Mouse (Mus musculus): ENCODE results near the gene Spice1. TPM values are rescaled to one million over a fixed set of nuclear protein-coding genes. Genes with fewer than 3 reads are reported as not detected.

The Spice1 gene
- polyA plus RNA-seq, 1 experiment: 5.4 TPM

DNA sequence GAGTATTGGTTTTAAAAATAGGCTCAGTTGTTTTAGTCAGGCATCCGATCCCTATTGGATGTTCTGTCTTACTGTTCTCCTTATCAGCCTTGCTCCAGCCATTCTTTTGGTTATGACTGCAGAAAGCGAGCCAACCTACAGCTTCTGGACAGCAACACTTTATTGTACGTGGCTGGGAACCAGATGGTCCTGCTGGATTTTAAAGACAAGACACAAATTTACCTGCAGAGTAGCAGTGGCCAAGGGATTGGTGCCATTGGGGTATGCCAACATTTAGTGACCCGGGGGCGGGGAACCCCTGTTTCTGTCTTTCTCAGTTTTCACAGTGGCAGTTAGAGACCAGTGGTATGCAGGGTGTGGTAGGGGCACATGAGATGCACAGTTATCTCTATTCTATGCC is 60.3 kb downstream of the Spice1 start:
- no peak overlapping the region for H3K27ac ChIP-seq (replicated peaks; ENCODE audit: low read depth, low read length)
- no peaks in the 10 kb centered on the region for H3K4me1 ChIP-seq (ENCODE audit: control insufficient read depth, insufficient read depth, insufficient read length, low read length)
- no peak overlapping the region for H3K4me3 ChIP-seq (ENCODE audit: insufficient read depth, low read depth, low read length)

DNA sequence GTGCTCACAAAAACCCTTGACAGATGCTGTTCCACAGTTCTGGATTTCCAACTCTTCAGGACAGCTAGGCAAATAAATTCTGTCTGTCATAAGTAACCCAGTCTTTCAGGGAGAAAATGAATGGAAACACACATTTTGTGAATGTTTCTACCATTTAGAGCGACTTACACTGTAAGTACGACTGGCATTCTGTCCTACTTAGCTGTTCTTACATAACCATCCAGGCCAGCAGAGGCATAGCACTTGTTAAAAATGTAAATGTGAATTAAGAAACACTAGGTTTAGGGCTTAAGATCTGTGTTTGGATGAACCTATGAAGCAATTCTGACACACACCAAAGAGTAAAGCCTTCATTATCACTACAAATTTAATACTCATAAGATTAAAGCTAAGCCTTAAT is 61.4 kb downstream of the Spice1 start:
- no peak overlapping the region for H3K4me3 ChIP-seq (ENCODE audit: insufficient read depth, low read depth, low read length)
- H3K27ac ChIP-seq (replicated peaks; ENCODE audit: low read depth, low read length): no peak overlapping the region
- H3K4me1 ChIP-seq (ENCODE audit: control insufficient read depth, insufficient read depth, insufficient read length, low read length): no peaks in the 10 kb centered on the region

DNA sequence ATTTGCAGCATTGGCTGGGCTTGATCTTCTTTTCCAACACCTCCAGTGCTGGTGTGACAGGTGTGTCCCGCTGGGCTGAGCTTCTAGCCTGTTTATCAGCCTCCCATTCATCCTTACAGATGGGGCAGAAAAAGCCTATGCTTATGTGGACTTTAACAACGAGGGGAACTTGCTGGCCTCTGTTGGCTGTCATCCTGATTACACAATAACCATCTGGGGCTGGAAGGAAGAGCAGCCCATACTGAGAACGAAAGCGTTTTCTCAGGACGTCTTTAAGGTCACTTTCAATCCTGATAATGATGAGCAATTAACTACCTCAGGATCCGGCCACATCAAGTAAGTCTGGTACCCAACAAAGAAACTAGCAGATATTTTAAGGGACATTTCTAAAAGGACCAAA is 63.3 kb downstream of the Spice1 start:
- Histone ChIP-seq H3K4me1 (ENCODE audit: control insufficient read depth, insufficient read depth, insufficient read length, low read length) (no peaks in the 10 kb centered on the region), H3K4me3 (ENCODE audit: insufficient read depth, low read depth, low read length) (no peak overlapping the region), H3K27ac (replicated peaks; ENCODE audit: low read depth, low read length) (no peak overlapping the region)

DNA sequence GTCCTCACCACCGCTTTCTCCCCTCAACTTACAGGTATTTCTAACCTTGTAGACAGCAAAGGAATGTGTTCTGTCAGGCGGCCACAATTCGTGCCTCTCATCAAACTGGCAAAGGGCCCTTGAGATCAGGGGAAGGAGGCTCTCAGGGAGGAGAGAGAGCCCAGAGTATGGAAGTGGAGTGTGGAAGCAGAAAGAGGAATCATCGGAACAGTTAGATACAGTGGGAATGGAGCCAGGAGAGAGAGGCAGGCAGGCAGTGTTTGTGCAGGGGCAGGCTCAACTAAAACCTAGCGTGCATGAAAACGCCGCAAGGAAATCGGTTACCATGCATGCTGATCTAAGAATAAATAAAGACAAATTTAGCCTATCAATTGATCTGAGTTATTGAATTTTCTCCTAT is 70.7 kb downstream of the Spice1 start:
- Histone ChIP-seq H3K27ac (replicated peaks; ENCODE audit: low read depth, low read length) (no peak overlapping the region), H3K4me1 (ENCODE audit: control insufficient read depth, insufficient read depth, insufficient read length, low read length) (no peaks in the 10 kb centered on the region), H3K4me3 (ENCODE audit: insufficient read depth, low read depth, low read length) (no peak overlapping the region)

GRCm38 (mm10) chr16:44421735-44422134 is 74.8 kb downstream of the Spice1 start:
- H3K27ac ChIP-seq (replicated peaks; ENCODE audit: low read depth, low read length): no peak overlapping the region
- no peaks in the 10 kb centered on the region for H3K4me1 ChIP-seq (ENCODE audit: control insufficient read depth, insufficient read depth, insufficient read length, low read length)

DNA sequence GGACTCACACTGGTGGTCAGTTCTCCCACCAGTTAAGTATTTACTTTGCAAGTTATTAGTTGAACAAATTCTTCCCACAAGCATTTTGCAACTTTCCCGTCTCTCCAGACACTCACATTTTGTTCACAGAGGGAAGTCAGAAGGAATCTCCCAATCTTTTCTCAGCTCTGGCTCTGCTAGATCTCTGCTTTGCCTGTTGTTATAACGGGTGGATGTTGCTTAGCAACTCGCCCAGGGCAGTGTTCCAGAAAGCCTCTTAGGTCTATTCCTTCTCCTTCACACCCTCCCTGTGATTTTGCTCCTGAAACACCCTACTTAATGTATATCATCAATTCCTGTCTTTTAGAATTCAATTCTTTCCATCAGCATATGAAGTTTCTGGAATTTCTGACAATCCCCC is 76.6 kb downstream of the Spice1 start:
- H3K4me1 ChIP-seq (ENCODE audit: control insufficient read depth, insufficient read depth, insufficient read length, low read length): no peaks in the 10 kb centered on the region
- H3K4me3 ChIP-seq (ENCODE audit: insufficient read depth, low read depth, low read length): no peak overlapping the region
- no peak overlapping the region for H3K27ac ChIP-seq (replicated peaks; ENCODE audit: low read depth, low read length)

More at GRCm38 (mm10) chr16:44421735-44422134, 74.8 kb downstream of the Spice1 start:
- no peak overlapping the region for H3K4me3 ChIP-seq (ENCODE audit: insufficient read depth, low read depth, low read length)

- no peak overlapping the region for H3K27ac ChIP-seq (replicated peaks; ENCODE audit: low read depth, low read length)
- H3K4me3 ChIP-seq (ENCODE audit: insufficient read depth, low read depth, low read length): no peak overlapping the region
- H3K4me1 ChIP-seq (ENCODE audit: control insufficient read depth, insufficient read depth, insufficient read length, low read length): no peaks in the 10 kb centered on the region
Observed at GRCm38 (mm10) chr16:44428456-44428855, 81.5 kb downstream of the Spice1 start.

DNA sequence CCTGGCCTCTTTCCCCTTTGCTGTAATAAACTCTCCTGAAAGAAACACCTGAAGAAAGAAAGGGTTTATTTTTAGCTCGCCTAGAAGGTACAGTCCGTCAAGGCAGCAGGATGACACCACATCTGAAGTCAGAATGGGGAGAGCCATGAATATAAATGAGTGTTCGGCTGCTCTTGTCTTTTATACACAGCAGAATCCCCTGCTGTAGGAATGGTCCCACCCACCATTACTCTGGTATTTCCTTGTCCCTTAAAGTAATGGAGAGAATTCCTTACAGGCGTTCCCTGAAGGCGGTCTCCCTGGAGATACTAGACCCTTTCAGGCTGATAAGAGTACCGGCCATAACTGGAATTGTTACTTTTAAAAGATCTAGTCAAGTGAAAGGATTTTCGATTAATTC is 83.1 kb downstream of the Spice1 start:
- H3K27ac ChIP-seq (replicated peaks; ENCODE audit: low read depth, low read length): no peak overlapping the region
- no peaks in the 10 kb centered on the region for H3K4me1 ChIP-seq (ENCODE audit: control insufficient read depth, insufficient read depth, insufficient read length, low read length)
- no peak overlapping the region for H3K4me3 ChIP-seq (ENCODE audit: insufficient read depth, low read depth, low read length)

DNA sequence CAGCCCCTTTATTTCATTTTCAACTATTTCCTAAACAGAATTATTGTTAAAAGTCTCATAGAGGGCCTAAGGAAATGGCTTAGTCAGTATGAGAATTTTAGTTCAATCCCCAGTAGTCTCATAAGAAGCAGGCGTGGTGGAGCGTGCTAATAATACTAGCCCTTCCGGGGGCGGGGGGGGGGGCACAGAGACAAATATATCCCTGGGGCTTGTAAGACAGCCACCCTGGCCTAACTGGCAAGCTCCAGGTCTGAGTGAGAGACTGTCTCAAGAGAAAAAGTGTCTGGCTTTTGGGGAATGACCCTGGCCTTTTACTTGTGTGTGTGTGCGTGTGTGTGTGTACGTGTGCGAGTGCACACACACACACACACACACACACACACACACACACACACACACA is 88.0 kb downstream of the Spice1 start:
- Histone ChIP-seq H3K27ac (replicated peaks; ENCODE audit: low read depth, low read length) (no peak overlapping the region), H3K4me3 (ENCODE audit: insufficient read depth, low read depth, low read length) (no peak overlapping the region), H3K4me1 (ENCODE audit: control insufficient read depth, insufficient read depth, insufficient read length, low read length) (no peaks in the 10 kb centered on the region)

GRCm38 (mm10) chr16:44435481-44435880 is 88.6 kb downstream of the Spice1 start:
- H3K4me3 ChIP-seq (ENCODE audit: insufficient read depth, low read depth, low read length): peak overlapping the region; percentile 12; the same call in 1 of the 2 replicates
- H3K4me1 ChIP-seq (ENCODE audit: control insufficient read depth, insufficient read depth, insufficient read length, low read length): no peaks in the 10 kb centered on the region
- H3K27ac ChIP-seq (replicated peaks; ENCODE audit: low read depth, low read length): no peak overlapping the region

Other genes starting within 250 kb of the Spice1 start
- 55.9 and 66.0 TPM in 2 replicates for gene Atp6v1a, start 207.4 kb upstream of the Spice1 start, polyA plus RNA-seq (2012; ENCODE audit: insufficient read depth, insufficient read length, missing spikeins)
- 48.8 and 61.1 TPM in 2 replicates for gene Naa50, start 207.3 kb upstream of the Spice1 start, polyA plus RNA-seq (2012; ENCODE audit: insufficient read depth, insufficient read length, missing spikeins)
- gene Usf3, start 173.9 kb upstream of the Spice1 start, polyA plus RNA-seq (2012; ENCODE audit: insufficient read depth, insufficient read length, missing spikeins): 9.3 and 21.8 TPM in 2 replicates
- not detected in 2 replicates for gene Sidt1, start 13.9 kb upstream of the Spice1 start, polyA plus RNA-seq (2012; ENCODE audit: insufficient read depth, insufficient read length, missing spikeins)
- not detected in 2 replicates for gene Cfap44, start 47.7 kb downstream of the Spice1 start, polyA plus RNA-seq (2012; ENCODE audit: insufficient read depth, insufficient read length, missing spikeins)
- 2.1 and 2.4 TPM in 2 replicates for gene Boc, start 211.8 kb downstream of the Spice1 start, polyA plus RNA-seq (2012; ENCODE audit: insufficient read depth, insufficient read length, missing spikeins)

All from brown adipose tissue, adult 24 weeks (tissue).